Mouse (Mus musculus) limb, embryonic 15.5 days (tissue): ENCODE measurements around the gene Sel1l. TPM values are rescaled to one million over a fixed set of nuclear protein-coding genes. Genes with fewer than 3 reads are reported as not detected.

Experiments
- ATAC-seq: fragments of 200-750 bp; cut with Nextera tagmentation; 2 replicates; pipeline ENCODE4 v1.8.0; 2017; ENCODE audit warnings: low read depth, moderate TSS enrichment; ENCODE audit not compliant: insufficient number of reproducible peaks, low FRiP score, low TSS enrichment
- H3K27ac ChIP-seq: fragments of 300-500 bp; sonication (generic); 2 replicates; pipeline ENCODE4 v1.5.1; 2015; ENCODE audit warnings: moderate library complexity, mild to moderate bottlenecking, inconsistent platforms
- H3K27me3 ChIP-seq: fragments of 300-500 bp; sonication (generic); 2 replicates; pipeline ENCODE4 v1.6.1; 2015; ENCODE audit warnings: inconsistent platforms
- H3K36me3 ChIP-seq: fragments of 300-500 bp; sonication (generic); 2 replicates; pipeline ENCODE4 v1.6.1; 2015; ENCODE audit warnings: inconsistent platforms
- H3K4me1 ChIP-seq: fragments of 300-500 bp; sonication (generic); 2 replicates; pipeline ENCODE4 v1.6.1; 2015; ENCODE audit warnings: inconsistent platforms
- H3K4me2 ChIP-seq: fragments of 300-500 bp; sonication (generic); 2 replicates; pipeline ENCODE4 v1.6.1; 2015; ENCODE audit warnings: mild to moderate bottlenecking, inconsistent platforms
- H3K4me3 ChIP-seq: fragments of 300-500 bp; sonication (generic); 2 replicates; pipeline ENCODE4 v1.5.1; 2015; ENCODE audit warnings: mild to moderate bottlenecking, inconsistent platforms
- H3K9ac ChIP-seq: fragments of 300-500 bp; sonication (generic); 2 replicates; pipeline ENCODE4 v1.6.1; 2015; ENCODE audit warnings: inconsistent platforms
- H3K9me3 ChIP-seq: fragments of 300-500 bp; sonication (generic); 2 replicates; pipeline ENCODE4 v1.6.1; 2016; ENCODE audit warnings: inconsistent platforms
- WGBS: fragments of 180-500 bp; shearing (Covaris S2); methylation state at CpG from one replicate; pipeline ENCODE4 v1.1.7; 2015; 5-methylcytosine and 5-hydroxymethylcytosine counted together
- polyA plus RNA-seq: library from polyadenylated mRNA; unstranded; fragments of >200 nt; fragmentation: Nextera tagmentation; extraction: Ambion mirVana; gene quantifications from 2 replicates; pipeline ENCODE4 v1.2.1, GENCODE M21; 2015

The Sel1l gene
- 100 and 101 TPM in 2 replicates for polyA plus RNA-seq

GRCm38 (mm10) chr12:91849045-91849467 is at the start of gene Sel1l:
Sel1l (minus strand) TSS chr12:91849157.
- ATAC-seq, result peak; percentile 99
- peak within 1 kb of the TSS; percentile 75 for H3K27ac ChIP-seq

GRCm38 (mm10) chr12:91892622-91893560 is 43.9 kb upstream of the Sel1l start:
- no peak for ATAC-seq
- H3K4me1 ChIP-seq, result no peaks in the 10 kb centered on the region
- no peak overlapping the region for H3K4me3 ChIP-seq
- no peaks in the 10 kb centered on the region for H3K9me3 ChIP-seq
- no peak overlapping the region for H3K9ac ChIP-seq
- no peaks in the 10 kb centered on the region for H3K27me3 ChIP-seq
- 56% methylated on average over 9 of the region's 9 CpGs for WGBS
- no peak overlapping the region for H3K4me2 ChIP-seq
- no peaks in the 10 kb centered on the region for H3K36me3 ChIP-seq
- H3K27ac ChIP-seq, result no peak overlapping the region

More at GRCm38 (mm10) chr12:91849045-91849467, at the start of gene Sel1l:
- peak within 1 kb of the TSS; percentile 77 for H3K9ac ChIP-seq
- peak within 1 kb of the TSS; percentile 77 for H3K4me2 ChIP-seq
- H3K4me1 ChIP-seq, result peaks cover 16% of the 10 kb centered on the region
- no peaks in the 10 kb centered on the region for H3K36me3 ChIP-seq
- under 1% methylated on average over 35 of the region's 35 CpGs for WGBS
- H3K27me3 ChIP-seq, result no peaks in the 10 kb centered on the region
- no peaks in the 10 kb centered on the region for H3K9me3 ChIP-seq
- peak within 1 kb of the TSS; percentile 83 for H3K4me3 ChIP-seq

GRCm38 (mm10) chr12:91880431-91880830 is 31.5 kb upstream of the Sel1l start:
- WGBS, result 83% methylated on average over 13 of the region's 13 CpGs
- Histone ChIP-seq H3K9ac (no peak overlapping the region), H3K36me3 (no peaks in the 10 kb centered on the region), H3K4me1 (peaks cover 7% of the 10 kb centered on the region; the same call in 1 of the 2 replicates), H3K27me3 (no peaks in the 10 kb centered on the region), H3K4me3 (no peak overlapping the region), H3K27ac (no peak overlapping the region), H3K9me3 (no peaks in the 10 kb centered on the region), H3K4me2 (no peak overlapping the region)
- ATAC-seq, result no peak

GRCm38 (mm10) chr12:91878912-91879250 is 29.9 kb upstream of the Sel1l start:
- H3K27me3 ChIP-seq, result no peaks in the 10 kb centered on the region
- 0 out of 2 replicates have a peak overlapping the region, but pooled peaks have one; percentile 19 for H3K4me2 ChIP-seq
- no peak overlapping the region; the same call in 1 of the 2 replicates for H3K27ac ChIP-seq
- H3K4me3 ChIP-seq, result no peak overlapping the region
- WGBS, result 49% methylated on average over 8 of the region's 8 CpGs
- no peaks in the 10 kb centered on the region for H3K9me3 ChIP-seq
- H3K4me1 ChIP-seq, result peaks cover 7% of the 10 kb centered on the region; the same call in 1 of the 2 replicates
- no peak for ATAC-seq
- no peaks in the 10 kb centered on the region for H3K36me3 ChIP-seq
- H3K9ac ChIP-seq, result no peak overlapping the region

GRCm38 (mm10) chr12:91878056-91878911 is 29.3 kb upstream of the Sel1l start:
- H3K27ac ChIP-seq, result no peak overlapping the region; the same call in 1 of the 2 replicates

GRCm38 (mm10) chr12:91877646-91878045 is 28.7 kb upstream of the Sel1l start:
- Histone ChIP-seq H3K9ac (no peak overlapping the region), H3K4me2 (no peak overlapping the region), H3K9me3 (no peaks in the 10 kb centered on the region), H3K27ac (no peak overlapping the region), H3K36me3 (no peaks in the 10 kb centered on the region), H3K27me3 (no peaks in the 10 kb centered on the region), H3K4me3 (no peak overlapping the region), H3K4me1 (peaks cover 7% of the 10 kb centered on the region; the same call in 1 of the 2 replicates)
- 16% methylated on average over 5 of the region's 5 CpGs for WGBS
- no peak for ATAC-seq

More at GRCm38 (mm10) chr12:91878056-91878911, 29.3 kb upstream of the Sel1l start:
- WGBS, result 48% methylated on average over 21 of the region's 21 CpGs
- H3K36me3 ChIP-seq, result no peaks in the 10 kb centered on the region
- H3K9ac ChIP-seq, result no peak overlapping the region
- H3K4me1 ChIP-seq, result peaks cover 7% of the 10 kb centered on the region; the same call in 1 of the 2 replicates
- 0 out of 2 replicates have a peak overlapping the region, but pooled peaks have one; percentile 19 for H3K4me2 ChIP-seq
- no peak overlapping the region for H3K4me3 ChIP-seq
- ATAC-seq, result no peak
- no peaks in the 10 kb centered on the region for H3K27me3 ChIP-seq
- no peaks in the 10 kb centered on the region for H3K9me3 ChIP-seq

GRCm38 (mm10) chr12:91870671-91871070 is 21.7 kb upstream of the Sel1l start:
- Histone ChIP-seq H3K9ac (no peak overlapping the region), H3K27ac (no peak overlapping the region), H3K4me3 (no peak overlapping the region), H3K4me1 (no peaks in the 10 kb centered on the region), H3K36me3 (no peaks in the 10 kb centered on the region), H3K27me3 (no peaks in the 10 kb centered on the region), H3K4me2 (no peak overlapping the region), H3K9me3 (no peaks in the 10 kb centered on the region)
- WGBS, result 90% methylated on average over 11 of the region's 11 CpGs
- ATAC-seq, result no peak

- H3K4me3 ChIP-seq, result no peak overlapping the region
- WGBS, result 48% methylated on average over 4 of the region's 4 CpGs
- no peak overlapping the region for H3K27ac ChIP-seq
- no peaks in the 10 kb centered on the region for H3K27me3 ChIP-seq
- H3K4me2 ChIP-seq, result no peak overlapping the region
- H3K9ac ChIP-seq, result no peak overlapping the region
- no peak for ATAC-seq
- H3K4me1 ChIP-seq, result no peaks in the 10 kb centered on the region
- H3K9me3 ChIP-seq, result no peaks in the 10 kb centered on the region
- H3K36me3 ChIP-seq, result no peaks in the 10 kb centered on the region
Measured at GRCm38 (mm10) chr12:91869352-91869751, 20.4 kb upstream of the Sel1l start.

GRCm38 (mm10) chr12:91854330-91854729 is 5.4 kb upstream of the Sel1l start:
- Histone ChIP-seq H3K36me3 (no peaks in the 10 kb centered on the region), H3K4me3 (no peak overlapping the region), H3K9ac (no peak overlapping the region), H3K4me2 (no peak overlapping the region), H3K9me3 (no peaks in the 10 kb centered on the region), H3K27me3 (no peaks in the 10 kb centered on the region), H3K4me1 (no peaks in the 10 kb centered on the region), H3K27ac (no peak overlapping the region)
- WGBS, result 43% methylated on average over 8 of the region's 8 CpGs
- no peak for ATAC-seq

- Histone ChIP-seq H3K9me3 (no peaks in the 10 kb centered on the region), H3K4me3 (peak overlapping the region; percentile 83), H3K4me2 (peak overlapping the region; percentile 77), H3K36me3 (no peaks in the 10 kb centered on the region), H3K27me3 (no peaks in the 10 kb centered on the region), H3K27ac (peak overlapping the region; percentile 75), H3K4me1 (peaks cover 16% of the 10 kb centered on the region), H3K9ac (peak overlapping the region; percentile 77)
- ATAC-seq, result peak; percentile 40
- WGBS, result 2% methylated on average over 33 of the region's 33 CpGs
Measured at GRCm38 (mm10) chr12:91848394-91849044, 438 bp downstream of the Sel1l start.

GRCm38 (mm10) chr12:91846038-91846437 is 2.9 kb downstream of the Sel1l start:
- H3K9me3 ChIP-seq, result no peaks in the 10 kb centered on the region
- no peak for ATAC-seq
- no peak overlapping the region for H3K4me3 ChIP-seq
- no peaks in the 10 kb centered on the region for H3K27me3 ChIP-seq
- peaks cover 16% of the 10 kb centered on the region for H3K4me1 ChIP-seq
- 93% methylated on average over 6 of the region's 6 CpGs for WGBS
- peaks cover 18% of the 10 kb centered on the region for H3K36me3 ChIP-seq
- no peak overlapping the region for H3K4me2 ChIP-seq
- no peak overlapping the region for H3K9ac ChIP-seq
- no peak overlapping the region for H3K27ac ChIP-seq
